Mouse (Mus musculus) urinary bladder, postnatal 25 days (tissue): ENCODE results near the gene Cdh23.
A peak's percentile ranks its signal among the peaks of the same experiment; 100 is the strongest.

Experiments used
- DNase-seq: peaks from one replicate; pipeline ENCODE4 v3.0.0; 2022; ENCODE audit warnings: low spot score

Gene Cdh23

DNA sequence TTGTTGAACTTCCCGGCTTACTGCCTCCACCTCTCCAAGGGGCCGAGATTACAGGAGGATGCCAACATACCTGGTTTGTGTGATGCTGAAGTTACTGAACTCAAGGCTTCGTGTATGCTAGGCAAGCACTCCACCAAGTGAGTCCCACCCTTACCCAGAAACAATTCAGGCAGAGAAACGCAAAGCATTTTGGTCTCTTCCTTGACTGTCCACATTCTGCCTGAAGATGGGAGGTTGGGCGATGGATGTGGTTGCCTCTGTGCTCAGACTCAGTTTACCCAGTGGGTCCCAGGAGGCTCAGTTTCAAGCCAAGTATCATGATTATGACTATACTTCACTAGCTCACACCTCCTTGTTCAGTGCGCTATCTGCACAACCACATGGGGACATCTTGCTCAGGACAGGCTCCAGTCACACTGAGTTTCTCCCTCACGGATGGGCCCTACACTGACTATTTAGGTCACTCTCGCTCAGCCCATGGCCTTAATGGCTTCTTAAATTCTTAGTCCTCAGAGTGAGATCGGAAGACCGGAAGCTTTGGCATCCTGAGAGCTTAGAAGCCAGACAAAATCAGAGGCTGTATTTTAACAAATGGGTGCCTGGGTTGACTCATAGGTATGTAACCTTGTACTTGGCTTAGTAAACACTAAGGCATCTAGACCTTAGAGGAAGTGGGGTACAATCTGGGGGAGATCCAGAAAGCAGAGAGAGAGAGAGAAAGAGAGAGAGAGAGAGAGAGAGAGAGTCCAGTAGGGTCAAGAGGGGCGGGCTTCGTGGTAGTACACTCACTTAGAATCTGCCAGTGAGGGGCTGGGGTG, 118.2 kb downstream of the Cdh23 start:
- DNase-seq, result no peak

DNA sequence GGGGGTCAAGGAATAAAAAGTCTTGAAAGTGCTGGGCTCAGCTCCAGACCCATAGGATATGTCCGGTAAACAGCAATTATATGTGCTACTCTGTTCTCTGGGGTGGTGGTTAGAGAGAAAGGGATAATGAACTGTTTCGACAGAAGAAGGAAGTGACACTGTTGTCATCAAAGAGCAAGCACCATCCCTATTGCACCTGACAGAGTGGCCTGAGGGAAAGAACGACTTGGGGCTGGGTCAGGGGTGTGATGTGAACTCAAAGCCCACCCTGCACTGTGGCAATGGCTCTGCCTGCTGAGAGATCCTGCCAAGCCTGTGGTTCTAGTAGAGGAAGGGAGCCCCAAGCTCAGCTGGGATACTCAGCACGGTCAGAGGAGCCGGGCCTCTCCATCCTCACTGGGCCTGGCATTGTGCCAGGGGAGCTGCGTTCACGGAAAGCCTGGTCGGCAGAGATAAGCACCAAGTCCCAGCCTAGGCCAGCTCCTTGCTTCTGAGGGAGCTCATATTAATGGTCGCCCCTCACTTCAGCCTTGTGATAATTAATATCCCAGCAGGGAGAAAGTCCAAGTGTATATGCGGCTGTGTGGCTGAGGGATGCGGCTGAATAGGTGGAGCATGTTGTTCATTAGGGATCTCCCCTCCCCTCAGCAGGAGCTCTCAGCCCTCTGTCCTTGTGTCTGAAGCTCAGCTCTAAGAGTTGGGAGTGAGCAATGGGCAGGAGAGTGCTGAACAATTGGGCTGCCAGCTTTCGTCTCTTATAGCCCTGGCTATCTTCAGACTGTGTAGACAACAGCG, 119.0 kb downstream of the Cdh23 start:
- DNase-seq, result peak; percentile 17

DNA sequence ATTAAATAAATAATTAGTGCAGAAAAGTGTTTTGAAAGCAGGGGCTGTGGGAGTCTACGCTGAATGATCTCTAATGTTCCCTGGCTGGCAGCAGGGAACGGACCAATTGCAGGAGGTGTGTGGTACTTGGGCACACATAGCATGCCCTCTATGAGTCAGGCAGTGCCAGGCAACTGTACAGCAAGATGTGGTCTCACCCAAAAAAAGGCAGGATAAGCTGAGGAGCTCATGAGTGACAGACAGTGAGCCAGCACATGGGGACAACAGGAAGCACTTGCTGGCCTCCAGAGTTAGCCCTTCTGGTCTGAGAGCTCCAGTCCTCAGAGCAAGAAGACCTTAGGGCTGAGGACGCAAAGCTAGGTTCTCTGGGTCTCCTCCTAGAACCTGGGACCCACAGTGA, 121.4 kb downstream of the Cdh23 start:
- no peak for DNase-seq

DNA sequence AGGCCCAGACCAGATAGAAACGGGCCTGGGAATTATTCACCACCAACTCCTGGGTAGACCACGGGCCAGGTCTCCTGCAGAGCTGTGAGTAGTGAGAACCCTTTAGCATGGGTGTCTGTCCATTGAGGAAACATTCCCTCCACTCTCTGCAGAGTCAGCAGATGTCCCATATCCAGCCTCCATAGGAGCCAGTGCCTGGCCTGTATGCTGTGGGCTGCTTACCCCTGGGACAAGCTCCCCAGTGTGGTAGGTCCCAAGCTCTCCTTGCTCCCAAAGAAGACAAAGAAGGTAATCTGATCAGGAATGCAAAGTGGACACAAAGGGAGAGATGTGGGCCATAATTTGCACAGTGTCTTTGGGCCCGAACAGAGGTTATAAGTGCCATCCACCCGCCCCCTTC, 124.8 kb downstream of the Cdh23 start:
- DNase-seq, result no peak

DNA sequence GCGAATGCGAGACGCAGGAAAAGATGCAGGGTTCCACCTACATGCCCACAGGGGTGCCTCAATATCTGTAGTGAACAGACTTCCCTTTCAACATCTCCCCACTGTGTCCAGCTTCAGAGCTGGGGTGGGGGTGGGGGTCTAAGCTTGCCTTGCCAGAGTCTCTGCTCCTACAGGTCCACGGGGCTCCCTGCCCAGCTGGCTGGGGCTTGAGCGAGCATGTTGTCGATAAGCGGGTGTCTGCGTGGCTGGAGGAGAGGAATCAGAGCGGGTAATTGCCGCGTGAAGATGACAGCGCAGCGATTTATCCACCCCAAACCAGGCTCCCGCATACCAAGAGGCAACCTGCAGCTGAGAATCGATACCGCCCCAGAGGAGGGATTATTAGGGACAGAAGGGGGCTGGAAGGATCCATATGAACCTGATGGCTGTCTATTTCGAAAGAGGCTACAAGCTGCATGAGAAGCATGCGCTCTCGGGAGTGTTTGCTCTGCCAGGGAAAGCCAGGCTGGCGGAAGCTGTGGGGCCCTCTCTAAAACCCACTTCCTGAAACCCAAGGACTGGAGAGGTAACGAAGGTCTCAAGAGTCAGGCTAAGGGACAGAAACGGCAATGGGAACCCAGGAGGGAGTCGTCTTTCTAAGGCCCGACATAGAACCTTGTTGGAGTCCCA, 129.8 kb downstream of the Cdh23 start:
- DNase-seq, result no peak

DNA sequence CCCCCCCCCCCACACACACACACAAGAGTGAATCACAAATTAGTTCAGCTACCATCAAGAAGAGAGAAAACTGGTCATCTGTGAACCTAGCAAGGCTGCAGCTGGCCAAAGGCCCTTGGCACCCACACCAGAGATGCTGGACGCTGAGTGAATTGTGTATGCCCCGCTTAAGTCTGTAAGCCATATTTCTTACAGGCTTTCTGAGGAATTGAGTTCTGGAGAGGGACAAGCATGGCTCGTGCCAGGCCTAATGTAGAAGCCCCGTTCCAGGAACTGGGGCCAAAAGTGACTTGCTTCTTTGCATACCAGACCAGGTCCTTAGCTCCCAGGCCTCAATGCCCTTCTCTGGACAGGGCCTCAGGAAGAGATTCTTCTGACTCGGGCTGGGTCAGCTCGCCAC, 132.2 kb downstream of the Cdh23 start:
- DNase-seq, result no peak

DNA sequence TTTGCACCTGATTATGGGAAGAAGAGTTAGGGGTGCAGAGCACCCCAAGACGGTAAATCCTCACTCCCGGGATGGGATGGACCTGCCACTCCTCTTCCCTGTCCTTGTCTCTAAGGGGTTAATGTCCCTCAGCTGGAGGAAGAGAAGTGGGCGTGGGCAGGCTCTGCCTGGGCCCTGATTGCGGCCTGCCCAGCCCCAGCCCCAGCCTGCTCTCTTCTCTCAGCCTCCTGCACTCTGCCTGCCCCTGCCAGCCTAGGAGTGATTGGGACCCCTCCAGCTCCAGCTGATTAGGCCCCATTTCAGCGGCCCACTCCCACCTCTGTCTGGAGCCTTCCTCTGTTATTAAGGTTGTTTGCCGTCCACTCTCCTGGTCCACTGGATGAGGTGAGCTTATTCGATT, 133.3 kb downstream of the Cdh23 start:
- no peak for DNase-seq

DNA sequence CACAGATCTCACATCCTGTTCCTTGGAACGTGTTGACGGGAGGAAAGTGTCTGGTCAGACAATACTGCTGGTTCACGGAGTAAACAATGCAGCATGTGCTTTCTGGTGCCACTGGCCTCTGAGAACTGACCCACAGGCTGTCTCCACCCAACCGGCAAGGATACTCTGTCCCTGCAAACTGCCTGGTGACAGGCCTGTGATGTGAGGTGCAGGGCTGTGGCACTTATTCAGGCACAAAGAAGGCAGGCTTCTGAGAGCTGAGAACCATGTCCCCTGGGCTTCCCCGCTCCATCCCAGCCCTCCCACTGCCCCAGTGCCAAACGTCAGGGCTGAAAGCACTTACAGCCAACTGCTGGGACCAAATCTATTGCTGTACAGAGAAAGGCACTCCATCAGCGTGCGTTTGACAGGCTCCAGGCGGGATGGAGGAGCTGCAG, 137.8 kb downstream of the Cdh23 start:
- no peak for DNase-seq

DNA sequence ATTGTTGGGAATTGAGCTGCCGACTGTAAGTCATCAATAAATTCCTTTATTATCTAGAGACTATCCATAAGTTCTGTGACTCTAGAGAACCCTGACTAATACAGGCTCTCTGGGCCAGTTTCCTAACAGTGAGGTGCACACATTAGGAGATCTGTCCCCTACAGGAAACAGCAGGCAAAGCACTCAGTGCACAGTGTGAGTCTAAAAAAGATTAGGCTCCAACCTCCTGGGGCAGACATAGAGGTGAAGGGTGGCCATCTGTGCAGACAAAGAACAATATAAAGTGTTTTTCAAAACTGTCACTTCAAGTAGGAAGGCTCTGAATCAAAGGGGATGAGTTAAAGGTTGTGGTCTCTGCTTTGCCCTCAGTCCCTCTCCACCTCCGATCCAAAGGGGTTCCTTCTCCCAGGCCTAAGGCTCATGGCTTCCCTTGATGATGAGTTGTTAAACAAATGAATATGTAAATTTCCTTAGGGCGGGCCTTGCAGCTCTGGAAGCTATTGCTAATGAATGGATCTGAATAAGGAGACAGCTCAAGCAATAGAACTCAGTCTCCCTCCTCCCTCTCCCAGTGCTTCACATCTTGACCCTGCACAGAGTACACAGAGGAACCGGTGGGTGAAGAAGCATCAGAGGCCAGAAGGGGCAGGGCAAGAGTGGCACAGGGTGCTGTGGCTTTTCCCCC, 143.2 kb downstream of the Cdh23 start:
- no peak for DNase-seq

DNA sequence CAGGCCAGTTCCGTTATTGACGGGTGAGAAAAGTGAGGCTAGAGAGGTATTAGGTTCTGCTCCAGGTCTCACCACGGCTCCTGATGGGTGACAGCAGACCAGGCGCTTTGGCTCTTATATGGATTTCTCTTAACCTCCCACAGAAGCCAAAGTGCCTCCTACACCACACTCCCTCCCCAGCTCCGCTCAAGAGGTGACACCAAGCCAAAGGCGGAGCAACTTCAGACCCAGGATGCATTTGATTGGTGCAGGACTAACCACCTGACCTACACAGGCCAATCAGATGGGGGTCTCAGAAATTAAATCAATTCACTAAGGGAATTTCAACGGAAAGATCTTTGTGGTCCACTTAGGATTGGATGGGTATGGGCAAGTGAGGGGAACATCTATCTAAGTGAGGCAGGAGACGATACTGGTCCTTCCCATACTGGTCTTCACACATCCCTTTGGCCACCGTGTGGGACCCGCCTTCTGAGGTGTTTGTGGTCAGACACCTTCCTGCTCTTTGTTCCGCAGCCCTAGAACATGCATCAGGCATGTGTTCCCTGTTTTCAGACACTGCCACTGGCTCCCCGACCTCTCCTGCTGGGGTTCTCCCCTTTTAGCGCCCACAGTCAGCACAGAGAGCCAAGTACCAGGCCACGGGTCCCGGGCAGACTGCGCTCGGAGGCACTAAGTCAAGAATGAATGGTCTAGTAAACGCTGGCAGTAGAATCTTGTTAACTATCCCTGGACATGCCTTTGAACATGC, 157.0 kb downstream of the Cdh23 start:
- no peak for DNase-seq

DNA sequence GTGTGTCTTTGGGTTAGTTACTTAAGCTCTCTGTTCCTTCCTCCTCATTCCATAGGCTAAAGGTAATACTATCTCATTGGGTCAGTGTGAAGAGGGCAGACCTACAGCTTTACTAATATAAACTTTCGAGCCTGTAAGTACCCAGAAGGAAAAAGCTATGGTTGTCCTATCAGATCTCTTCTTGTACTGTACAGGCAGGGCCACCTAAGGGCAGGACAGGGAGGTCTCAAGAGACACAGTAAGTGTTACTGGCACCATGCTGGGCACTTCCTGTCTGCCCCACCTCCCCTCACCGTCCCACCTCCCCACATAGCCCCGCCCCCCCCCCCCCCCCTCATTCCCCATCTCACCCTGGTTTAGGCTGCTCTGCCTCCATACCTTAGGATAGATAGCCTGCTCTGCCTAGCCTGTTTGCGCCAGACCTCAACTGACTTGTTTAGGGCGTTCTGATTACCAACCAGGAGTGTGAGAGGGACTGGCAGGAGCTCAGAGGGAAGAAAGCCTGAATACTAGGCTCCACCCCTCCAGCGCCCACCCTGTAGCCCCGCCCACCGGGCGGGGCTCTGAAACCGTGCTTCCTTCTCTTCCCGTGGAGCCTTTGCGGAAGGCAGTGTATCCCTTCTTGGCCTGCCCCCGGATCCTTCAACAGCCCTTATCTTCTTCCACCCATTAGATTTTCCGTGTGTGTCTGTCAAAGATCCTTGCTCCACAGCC, 160.0 kb downstream of the Cdh23 start:
- DNase-seq, result no peak

DNA sequence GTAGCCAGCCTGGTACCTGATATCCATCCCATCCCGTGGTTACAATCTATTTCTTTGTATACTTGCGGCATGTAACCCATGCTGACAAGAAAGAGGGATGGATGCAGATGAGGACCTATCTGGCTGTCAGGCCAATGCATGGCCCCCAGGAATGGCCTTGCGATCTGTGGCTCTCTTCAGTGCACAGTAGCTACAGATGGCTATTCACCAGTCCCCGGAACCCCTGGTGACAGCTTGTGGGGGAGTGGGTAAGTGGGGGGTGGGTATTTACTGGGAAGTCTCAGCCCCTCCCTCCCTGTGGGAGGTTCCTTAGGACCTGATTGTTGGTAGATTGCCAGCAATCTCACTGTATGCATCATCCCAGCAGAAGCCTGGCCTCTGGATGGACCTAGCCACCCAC, 163.8 kb downstream of the Cdh23 start:
- no peak for DNase-seq

DNA sequence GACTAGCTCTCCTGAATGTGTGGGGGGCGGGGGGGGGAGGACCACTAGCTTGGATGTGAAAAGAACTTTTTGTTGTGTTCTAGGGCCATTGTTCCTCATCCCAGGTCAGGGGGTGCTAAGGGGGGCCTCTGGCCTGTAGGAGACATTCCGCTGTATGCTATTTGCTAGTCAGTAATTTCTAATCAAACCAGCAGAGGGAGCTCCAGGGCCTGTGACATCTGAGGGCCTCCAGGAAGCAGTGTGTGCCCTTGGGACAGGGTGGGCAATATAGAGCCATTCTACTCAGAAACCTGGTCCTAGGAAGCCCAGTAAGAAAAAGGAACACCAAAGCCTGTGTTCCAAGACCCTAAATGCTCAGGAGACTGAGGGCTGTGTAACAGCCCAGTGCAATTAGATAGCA, 164.9 kb downstream of the Cdh23 start:
- peak; percentile 63 for DNase-seq

DNA sequence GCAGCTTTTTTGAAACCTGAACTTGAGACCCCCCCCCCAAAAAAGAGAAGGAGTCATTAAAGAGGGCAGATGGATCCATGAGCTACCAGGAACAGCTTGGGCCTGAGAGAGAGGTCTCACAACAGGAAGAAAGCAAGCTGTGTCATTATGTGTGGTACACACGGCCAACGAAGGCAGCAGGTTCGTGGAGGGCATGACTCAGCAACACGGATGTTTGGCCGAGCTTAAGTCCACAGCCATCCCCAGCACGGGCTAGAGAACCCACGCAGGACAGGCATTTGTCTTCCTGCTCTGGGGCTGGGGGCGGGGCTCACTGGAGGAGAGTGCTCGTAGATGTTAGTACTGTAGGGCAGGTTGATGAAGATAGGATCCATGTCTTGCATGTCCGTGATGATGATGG, 165.7 kb downstream of the Cdh23 start:
- DNase-seq, result no peak

DNA sequence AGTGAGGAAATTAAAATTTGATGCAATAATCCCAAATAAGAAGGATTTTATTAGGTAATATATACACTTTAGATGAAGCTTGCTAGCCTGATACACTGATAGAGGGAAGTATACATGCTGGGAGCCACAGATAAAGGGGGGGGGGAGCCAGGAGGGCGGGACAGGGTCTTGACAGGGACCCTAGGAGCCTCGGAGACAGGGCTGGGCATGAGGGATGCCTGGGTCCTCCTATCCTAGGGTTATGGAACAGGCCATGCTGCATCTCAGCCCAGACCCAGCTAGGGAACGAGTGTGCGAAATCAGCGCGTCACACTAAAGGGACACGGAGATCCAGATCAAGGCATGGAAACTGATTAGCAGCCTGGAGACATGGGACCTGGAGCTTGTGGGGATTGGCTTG, 168.3 kb downstream of the Cdh23 start:
- no peak for DNase-seq

DNA sequence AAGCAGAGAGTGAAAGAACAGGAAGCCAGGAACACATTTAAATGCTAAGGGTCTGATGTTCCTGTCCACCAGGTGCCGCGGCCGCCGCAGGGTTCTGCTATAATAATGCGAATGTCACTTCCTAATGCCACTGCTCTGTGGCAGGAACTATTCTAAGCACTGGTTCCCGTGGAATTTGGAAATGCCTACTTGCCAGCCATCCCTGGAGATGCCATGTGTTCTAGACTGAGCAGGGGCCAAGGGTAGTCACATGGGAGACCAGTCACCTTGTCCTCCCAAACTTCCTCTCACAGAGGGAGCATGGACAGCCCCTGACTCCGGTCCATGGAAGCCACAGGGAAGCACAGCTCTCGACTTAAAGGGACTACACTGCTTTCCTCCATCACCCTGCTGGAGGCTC, 171.2 kb downstream of the Cdh23 start:
- DNase-seq, result no peak

DNA sequence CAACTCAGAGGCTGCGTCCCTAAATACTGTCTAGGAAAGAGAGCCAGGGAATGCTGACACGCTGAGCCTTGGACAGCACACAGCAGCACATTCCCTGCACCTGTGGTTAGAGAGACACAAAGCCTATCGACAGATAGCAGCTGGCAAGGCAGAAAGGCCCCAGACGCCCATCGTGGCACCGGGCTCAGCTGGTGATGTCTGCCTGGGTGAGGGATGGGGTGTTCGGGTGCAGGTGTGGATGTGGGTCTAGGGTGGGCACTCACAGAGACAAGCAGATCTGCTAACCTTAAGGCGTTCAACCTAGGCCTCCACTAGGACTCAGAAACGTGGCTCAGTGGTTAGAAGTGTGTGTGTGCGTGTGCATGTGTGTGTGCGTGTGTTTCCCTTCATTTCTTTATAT, 180.0 kb downstream of the Cdh23 start:
- no peak for DNase-seq

DNA sequence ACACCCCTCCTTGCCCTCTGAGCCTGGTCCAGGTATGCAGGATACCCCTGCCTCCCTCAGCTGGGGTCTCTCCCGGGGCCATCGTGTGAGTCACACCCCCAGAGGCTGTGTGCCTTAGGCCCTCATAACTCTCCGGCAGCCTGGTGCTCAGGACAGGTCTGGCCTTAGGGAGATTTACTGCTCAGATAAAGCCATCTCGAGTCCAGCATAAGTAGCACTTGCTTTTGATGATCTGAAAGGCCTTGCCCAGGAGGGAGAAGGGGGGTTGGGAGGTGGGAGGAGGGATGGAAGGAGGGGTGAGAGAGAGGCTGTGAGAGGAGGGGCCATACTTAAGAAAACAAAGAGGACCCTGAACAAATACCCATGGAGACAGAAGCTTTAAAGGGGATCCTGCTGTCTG, 197.8 kb downstream of the Cdh23 start:
- DNase-seq, result no peak

DNA sequence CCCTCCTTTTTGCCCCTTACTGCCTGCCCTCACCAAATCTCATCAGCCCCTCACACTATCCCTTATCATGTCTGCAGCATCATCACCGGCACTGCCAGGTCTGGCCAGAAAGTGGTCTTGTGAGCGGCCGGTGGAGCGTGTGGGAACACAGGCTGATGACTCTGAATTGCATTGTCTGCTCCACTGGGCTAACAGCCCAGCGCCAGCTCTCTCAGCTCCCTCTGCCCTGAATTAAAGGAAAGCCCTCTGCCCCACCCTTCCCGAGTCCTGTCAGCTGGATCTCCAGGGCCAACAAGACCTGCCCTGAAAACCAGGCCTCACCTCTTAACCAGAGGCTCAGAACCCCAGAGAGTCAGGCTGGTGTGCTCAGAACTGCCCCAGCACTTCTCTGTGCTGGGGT, 201.2 kb downstream of the Cdh23 start:
- no peak for DNase-seq

DNA sequence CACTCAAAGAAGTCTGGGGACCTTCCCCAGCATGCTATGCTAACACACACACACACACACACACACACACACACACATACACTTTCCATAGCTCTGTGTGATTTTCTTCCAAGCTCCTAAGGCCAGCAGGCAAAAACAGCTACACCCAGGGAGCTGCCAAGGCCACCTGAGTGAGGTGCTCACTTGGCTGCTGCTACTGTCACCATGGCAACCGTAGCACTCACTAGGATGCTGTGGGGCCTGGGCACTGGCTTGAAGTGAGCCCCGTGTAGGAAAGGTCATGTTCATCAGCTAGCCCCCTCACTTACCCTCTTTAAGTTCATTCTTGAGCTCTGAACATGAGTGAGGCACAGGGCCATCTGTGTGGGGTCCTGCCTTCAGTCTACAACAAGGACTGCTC, 204.8 kb downstream of the Cdh23 start:
- no peak for DNase-seq

DNA sequence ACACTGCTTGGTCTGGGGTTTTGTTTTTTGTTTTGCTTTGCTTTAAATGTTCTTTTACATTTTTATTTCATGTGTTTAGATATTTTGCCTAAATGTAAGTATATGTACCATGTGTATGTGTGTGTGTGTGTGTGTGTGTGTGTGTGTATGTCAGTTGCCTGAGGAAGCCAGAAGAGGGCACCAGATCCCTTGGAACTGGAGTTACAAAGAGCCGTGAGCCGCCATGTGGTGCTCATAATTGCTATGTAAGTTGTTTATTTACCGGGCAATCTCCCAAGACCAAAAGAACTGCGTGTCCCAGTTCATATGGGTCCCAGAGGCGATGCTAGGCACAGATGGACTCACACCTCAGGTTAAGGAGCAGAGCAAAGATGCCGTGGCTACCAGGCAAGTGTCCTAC, 214.9 kb downstream of the Cdh23 start:
- DNase-seq, result no peak
